Mouse (Mus musculus): Measurements from ENCODE around the gene Esyt1. TPM values are rescaled to one million over a fixed set of nuclear protein-coding genes. Genes with fewer than 3 reads are reported as not detected.

The Esyt1 gene
- polyA plus RNA-seq, 1 experiment from 2014 or later = 12.6 TPM

DNA sequence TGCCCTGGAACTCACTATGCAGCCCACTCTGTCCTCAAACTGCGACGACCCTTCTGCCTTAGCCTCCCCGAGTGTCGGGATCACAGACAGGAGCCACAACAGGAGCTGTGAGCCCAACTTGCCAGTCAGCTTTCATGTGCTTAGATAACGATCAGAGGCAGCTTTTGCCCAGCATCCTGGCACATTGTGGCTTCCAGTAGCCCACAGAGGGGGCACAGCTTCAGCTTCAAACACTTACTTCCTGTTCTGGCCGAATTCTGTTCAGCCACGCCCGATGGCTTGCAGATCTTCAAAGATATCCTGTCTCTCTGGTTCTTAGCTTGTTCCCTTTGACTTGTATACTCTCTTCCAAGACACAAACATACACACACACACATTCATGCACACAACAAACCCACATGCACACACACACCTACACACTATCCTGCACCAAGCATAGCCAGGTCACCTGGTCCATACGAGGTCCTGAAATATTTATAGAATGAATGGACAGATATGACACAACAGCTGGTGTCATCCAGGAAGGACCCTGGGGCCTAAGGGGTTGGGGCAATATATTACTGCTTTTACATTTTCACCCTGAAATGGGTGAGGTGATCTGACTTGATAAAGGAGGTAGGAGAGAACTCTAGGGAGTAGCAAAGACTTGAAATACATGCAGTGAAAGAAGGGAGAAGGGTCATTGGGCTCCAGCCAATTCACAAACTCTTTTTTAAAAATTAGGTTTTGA lies 20.9 kb downstream of the Esyt1 start:
- H3K4me1 ChIP-seq (replicated peaks; ENCODE audit: control insufficient read depth, insufficient read depth, low read length) = no peaks in the 10 kb centered on the region
- 84% methylated on average over 9 of the region's 9 CpGs for WGBS
- ATAC-seq (ENCODE audit: low FRiP score) = no peak
- no peak overlapping the region for H3K4me2 ChIP-seq (replicated peaks; ENCODE audit: low read depth, low read length)
- H3K36me3 ChIP-seq (ENCODE audit: control insufficient read depth, insufficient read depth, low read length) = no peaks in the 10 kb centered on the region
- H3K4me3 ChIP-seq (ENCODE audit: low read depth, low read length) = no peak overlapping the region; the same call in 1 of the 2 replicates
- no peaks in the 10 kb centered on the region for H3K9me3 ChIP-seq (ENCODE audit: control insufficient read depth, low read length)
- no peak overlapping the region for H3K27ac ChIP-seq (ENCODE audit: low read depth, low read length)
- H3K27me3 ChIP-seq (ENCODE audit: control insufficient read depth, insufficient read depth, low read length) = no peaks in the 10 kb centered on the region
- H3K9ac ChIP-seq (ENCODE audit: low read depth, low read length) = no peak overlapping the region
- no peak for DNase-seq (ENCODE audit: low spot score)

DNA sequence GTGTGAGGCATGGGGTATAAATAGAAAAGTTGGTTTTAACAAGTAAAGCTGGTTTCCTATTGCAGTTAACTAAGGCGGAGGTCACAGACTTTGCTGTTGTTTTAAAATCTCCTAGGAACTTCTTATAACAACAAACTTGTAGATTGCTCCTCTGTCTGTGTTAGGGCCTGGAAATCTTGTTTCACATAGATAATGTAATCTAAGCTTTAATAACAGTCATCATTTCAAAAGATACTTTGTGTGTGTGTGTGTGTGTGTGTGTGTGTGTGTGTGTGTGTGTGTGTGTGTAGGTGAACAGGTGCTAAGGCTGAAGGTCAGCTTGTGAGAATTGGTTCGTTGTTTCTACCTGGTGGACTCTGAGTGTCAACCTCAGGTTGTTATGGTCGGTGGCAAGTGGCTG lies 21.7 kb downstream of the Esyt1 start:
- H3K4me1 ChIP-seq (replicated peaks; ENCODE audit: control insufficient read depth, insufficient read depth, low read length) = 0 out of 2 replicates have a peak, but pooled peaks cover 3% of the 10 kb centered on the region
- no peak overlapping the region for H3K4me3 ChIP-seq (ENCODE audit: low read depth, low read length)
- ATAC-seq (ENCODE audit: low FRiP score) = no peak
- no peaks in the 10 kb centered on the region for H3K27me3 ChIP-seq (ENCODE audit: control insufficient read depth, insufficient read depth, low read length)
- no peaks in the 10 kb centered on the region for H3K36me3 ChIP-seq (ENCODE audit: control insufficient read depth, insufficient read depth, low read length)
- H3K9ac ChIP-seq (ENCODE audit: low read depth, low read length) = no peak overlapping the region
- no peak overlapping the region for H3K27ac ChIP-seq (ENCODE audit: low read depth, low read length)
- no peak for DNase-seq (ENCODE audit: low spot score)
- WGBS = 87% methylated on average over 3 of the region's 3 CpGs
- no peaks in the 10 kb centered on the region for H3K9me3 ChIP-seq (ENCODE audit: control insufficient read depth, low read length)
- no peak overlapping the region for H3K4me2 ChIP-seq (replicated peaks; ENCODE audit: low read depth, low read length)

DNA sequence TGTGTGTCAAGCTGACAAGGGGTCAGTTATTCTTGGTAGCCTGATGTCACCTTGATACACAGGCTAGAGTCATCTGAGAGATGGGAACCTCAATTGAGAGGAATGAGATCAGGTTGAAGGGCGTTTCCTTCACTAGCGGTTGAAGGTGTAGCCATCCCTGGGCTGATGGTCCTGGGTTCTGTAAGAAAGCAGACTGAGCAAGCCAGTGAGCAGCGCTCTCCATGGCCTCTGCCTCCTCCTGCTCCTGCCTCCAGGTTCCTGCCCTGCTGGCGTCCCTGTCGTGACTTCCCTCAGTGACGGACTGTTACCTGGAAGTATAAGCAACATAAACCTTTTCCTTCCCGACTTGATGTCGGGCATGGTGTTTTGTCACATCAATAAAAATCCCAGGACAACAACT lies 22.1 kb downstream of the Esyt1 start:
- Histone ChIP-seq H3K4me1 (replicated peaks; ENCODE audit: control insufficient read depth, insufficient read depth, low read length) (0 out of 2 replicates have a peak, but pooled peaks cover 3% of the 10 kb centered on the region), H3K4me2 (replicated peaks; ENCODE audit: low read depth, low read length) (no peak overlapping the region), H3K9me3 (ENCODE audit: control insufficient read depth, low read length) (no peaks in the 10 kb centered on the region), H3K9ac (ENCODE audit: low read depth, low read length) (no peak overlapping the region), H3K27ac (ENCODE audit: low read depth, low read length) (no peak overlapping the region), H3K4me3 (ENCODE audit: low read depth, low read length) (no peak overlapping the region), H3K27me3 (ENCODE audit: control insufficient read depth, insufficient read depth, low read length) (no peaks in the 10 kb centered on the region), H3K36me3 (ENCODE audit: control insufficient read depth, insufficient read depth, low read length) (no peaks in the 10 kb centered on the region)
- no peak for DNase-seq (ENCODE audit: low spot score)
- 76% methylated on average over 8 of the region's 8 CpGs for whole genome bisulfite sequencing
- ATAC-seq (ENCODE audit: low FRiP score) = no peak

DNA sequence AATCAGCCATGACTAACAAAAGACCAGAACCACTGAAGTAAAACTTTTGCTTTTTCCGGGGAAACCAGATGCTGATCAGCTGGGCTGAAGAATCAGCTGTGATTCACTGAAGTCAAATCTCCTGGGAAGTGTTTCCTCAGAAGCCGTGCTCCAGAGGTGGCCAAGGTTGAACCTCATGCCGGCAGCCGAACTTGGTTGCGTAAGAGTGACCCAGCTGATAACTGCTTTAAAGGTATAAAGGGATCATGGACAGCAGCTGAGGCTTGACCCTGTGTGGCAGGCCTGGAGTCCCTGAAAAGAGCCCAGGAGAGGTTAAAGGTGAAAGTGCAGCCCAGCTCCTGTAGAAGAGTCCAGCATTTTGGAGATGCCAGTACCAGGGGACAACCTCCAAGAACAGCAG lies 23.3 kb downstream of the Esyt1 start:
- 0 out of 2 replicates have a peak, but pooled peaks cover 3% of the 10 kb centered on the region for H3K4me1 ChIP-seq (replicated peaks; ENCODE audit: control insufficient read depth, insufficient read depth, low read length)
- H3K4me2 ChIP-seq (replicated peaks; ENCODE audit: low read depth, low read length) = no peak overlapping the region
- no peaks in the 10 kb centered on the region for H3K27me3 ChIP-seq (ENCODE audit: control insufficient read depth, insufficient read depth, low read length)
- H3K27ac ChIP-seq (ENCODE audit: low read depth, low read length) = no peak overlapping the region
- WGBS = 85% methylated on average over 5 of the region's 5 CpGs
- H3K9me3 ChIP-seq (ENCODE audit: control insufficient read depth, low read length) = no peaks in the 10 kb centered on the region
- H3K36me3 ChIP-seq (ENCODE audit: control insufficient read depth, insufficient read depth, low read length) = no peaks in the 10 kb centered on the region
- no peak overlapping the region for H3K9ac ChIP-seq (ENCODE audit: low read depth, low read length)
- no peak for ATAC-seq (ENCODE audit: low FRiP score)
- H3K4me3 ChIP-seq (ENCODE audit: low read depth, low read length) = no peak overlapping the region
- DNase-seq (ENCODE audit: low spot score) = no peak

DNA sequence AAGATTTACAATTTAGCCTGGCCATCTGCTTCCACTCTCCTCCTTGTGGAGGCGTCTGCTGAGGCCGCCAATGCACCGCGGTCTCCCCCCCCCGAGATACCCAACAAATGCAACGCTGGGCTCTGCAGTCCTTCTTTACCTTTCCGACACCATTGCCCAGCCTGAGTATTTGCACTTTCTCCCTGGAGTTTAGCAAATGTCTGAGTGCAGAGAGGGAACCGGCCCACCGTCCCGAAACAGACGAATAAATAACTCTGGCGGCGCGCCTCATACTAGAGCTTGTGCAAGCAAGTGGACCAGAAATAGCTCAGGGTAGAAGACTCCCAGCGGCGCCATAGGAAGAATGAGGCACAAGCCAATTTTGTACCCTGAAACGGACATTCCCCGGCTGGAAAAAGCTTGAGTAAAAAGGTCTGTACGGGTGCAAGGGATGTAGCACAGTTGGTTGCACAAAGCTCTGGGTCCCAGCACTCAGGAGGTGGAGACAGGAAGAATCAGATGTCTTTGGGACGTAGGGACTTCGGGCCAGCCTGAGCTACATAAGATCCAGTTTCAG lies 26.5 kb downstream of the Esyt1 start:
- peak; percentile 43 for ATAC-seq (ENCODE audit: low FRiP score)
- no peaks in the 10 kb centered on the region; the same call in 1 of the 2 replicates for H3K27me3 ChIP-seq (ENCODE audit: control insufficient read depth, insufficient read depth, low read length)
- peaks cover 9% of the 10 kb centered on the region for H3K4me1 ChIP-seq (replicated peaks; ENCODE audit: control insufficient read depth, insufficient read depth, low read length)
- peak; percentile 65 for DNase-seq (ENCODE audit: low spot score)
- 3% methylated on average over 21 of the region's 21 CpGs for WGBS
- peak overlapping the region; percentile 61 for H3K9ac ChIP-seq (ENCODE audit: low read depth, low read length)
- H3K4me2 ChIP-seq (replicated peaks; ENCODE audit: low read depth, low read length) = peak overlapping the region; percentile 69
- peak overlapping the region; percentile 70 for H3K27ac ChIP-seq (ENCODE audit: low read depth, low read length)
- no peaks in the 10 kb centered on the region; the same call in 1 of the 2 replicates for H3K36me3 ChIP-seq (ENCODE audit: control insufficient read depth, insufficient read depth, low read length)
- H3K4me3 ChIP-seq (ENCODE audit: low read depth, low read length) = peak overlapping the region; percentile 52
- no peaks in the 10 kb centered on the region for H3K9me3 ChIP-seq (ENCODE audit: control insufficient read depth, low read length)

DNA sequence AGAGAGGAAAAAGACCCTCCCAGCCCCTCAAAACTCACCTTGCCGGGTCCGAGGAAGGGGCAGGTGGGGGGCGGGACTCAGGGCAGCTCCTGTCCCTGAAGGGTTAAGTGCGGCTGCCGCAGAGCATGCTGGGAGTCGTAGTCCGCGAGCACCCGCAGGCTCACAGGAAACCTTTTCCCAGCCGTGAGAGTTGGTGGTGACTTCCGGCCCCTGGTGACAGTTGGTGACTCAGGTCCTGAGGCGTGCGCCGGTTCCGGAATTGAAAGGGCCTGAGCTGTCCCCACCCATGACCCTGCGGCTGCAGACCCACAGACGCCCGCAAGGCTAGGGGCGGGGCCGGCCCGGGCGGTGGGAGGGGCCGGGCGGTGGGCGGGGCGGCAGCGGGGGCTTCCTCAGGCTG lies 27.1 kb downstream of the Esyt1 start, which contains the start of gene Myl6b:
TSS of gene Myl6b (minus strand) at position 96 of the 400 bp plus-strand sequence.
- under 1% methylated on average over 27 of the region's 27 CpGs for WGBS
- Histone ChIP-seq H3K36me3 (ENCODE audit: control insufficient read depth, insufficient read depth, low read length) (no peaks in the 10 kb centered on the region; the same call in 1 of the 2 replicates), H3K9me3 (ENCODE audit: control insufficient read depth, low read length) (no peaks in the 10 kb centered on the region), H3K4me3 (ENCODE audit: low read depth, low read length) (peak within 1 kb of the TSS; percentile 52), H3K4me2 (replicated peaks; ENCODE audit: low read depth, low read length) (peak within 1 kb of the TSS; percentile 69), H3K27ac (ENCODE audit: low read depth, low read length) (peak within 1 kb of the TSS; percentile 70), H3K4me1 (replicated peaks; ENCODE audit: control insufficient read depth, insufficient read depth, low read length) (peaks cover 9% of the 10 kb centered on the region), H3K27me3 (ENCODE audit: control insufficient read depth, insufficient read depth, low read length) (no peaks in the 10 kb centered on the region; the same call in 1 of the 2 replicates), H3K9ac (ENCODE audit: low read depth, low read length) (peak within 1 kb of the TSS; percentile 61)
- peak; percentile 86 for ATAC-seq (ENCODE audit: low FRiP score)
- peak; percentile 95 for DNase-seq (ENCODE audit: low spot score)

DNA sequence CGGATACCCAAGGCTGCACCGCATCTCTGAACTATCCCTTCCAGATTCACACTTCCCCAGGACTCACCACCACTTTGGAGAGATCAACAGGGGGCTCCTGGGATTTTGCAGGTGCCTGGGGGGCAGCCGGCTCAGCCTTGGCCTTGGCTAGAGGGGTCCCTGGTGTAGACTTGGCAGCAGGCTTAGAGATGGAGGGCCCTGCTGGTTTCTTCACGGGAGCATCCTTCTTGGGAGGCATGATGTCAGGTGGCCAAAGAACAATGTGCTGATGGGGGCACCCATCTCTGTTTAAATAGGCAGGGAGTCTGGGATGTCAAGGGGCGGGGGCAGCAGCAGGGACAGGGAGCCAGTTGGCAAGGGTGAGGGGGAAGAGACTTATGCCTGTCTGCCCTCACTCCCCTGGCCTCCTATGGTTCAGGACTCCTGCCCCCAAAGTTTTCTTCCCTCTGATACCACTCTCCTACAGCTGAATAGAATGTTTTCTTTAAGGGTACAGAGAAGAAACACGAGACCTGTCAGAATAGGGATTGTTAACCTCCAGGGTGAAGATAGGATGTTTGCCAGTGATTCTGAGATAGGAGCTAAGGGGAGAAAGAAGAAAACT lies 28.4 kb downstream of the Esyt1 start:
- no peak overlapping the region for H3K4me2 ChIP-seq (replicated peaks; ENCODE audit: low read depth, low read length)
- no peak overlapping the region for H3K27ac ChIP-seq (ENCODE audit: low read depth, low read length)
- H3K36me3 ChIP-seq (ENCODE audit: control insufficient read depth, insufficient read depth, low read length) = no peaks in the 10 kb centered on the region; the same call in 1 of the 2 replicates
- no peak overlapping the region for H3K9ac ChIP-seq (ENCODE audit: low read depth, low read length)
- peaks cover 9% of the 10 kb centered on the region for H3K4me1 ChIP-seq (replicated peaks; ENCODE audit: control insufficient read depth, insufficient read depth, low read length)
- H3K4me3 ChIP-seq (ENCODE audit: low read depth, low read length) = no peak overlapping the region
- DNase-seq (ENCODE audit: low spot score) (no peak), ATAC-seq (ENCODE audit: low FRiP score) (no peak)
- 43% methylated on average over 6 of the region's 6 CpGs for WGBS
- H3K9me3 ChIP-seq (ENCODE audit: control insufficient read depth, low read length) = no peaks in the 10 kb centered on the region
- H3K27me3 ChIP-seq (ENCODE audit: control insufficient read depth, insufficient read depth, low read length) = no peaks in the 10 kb centered on the region; the same call in 1 of the 2 replicates

DNA sequence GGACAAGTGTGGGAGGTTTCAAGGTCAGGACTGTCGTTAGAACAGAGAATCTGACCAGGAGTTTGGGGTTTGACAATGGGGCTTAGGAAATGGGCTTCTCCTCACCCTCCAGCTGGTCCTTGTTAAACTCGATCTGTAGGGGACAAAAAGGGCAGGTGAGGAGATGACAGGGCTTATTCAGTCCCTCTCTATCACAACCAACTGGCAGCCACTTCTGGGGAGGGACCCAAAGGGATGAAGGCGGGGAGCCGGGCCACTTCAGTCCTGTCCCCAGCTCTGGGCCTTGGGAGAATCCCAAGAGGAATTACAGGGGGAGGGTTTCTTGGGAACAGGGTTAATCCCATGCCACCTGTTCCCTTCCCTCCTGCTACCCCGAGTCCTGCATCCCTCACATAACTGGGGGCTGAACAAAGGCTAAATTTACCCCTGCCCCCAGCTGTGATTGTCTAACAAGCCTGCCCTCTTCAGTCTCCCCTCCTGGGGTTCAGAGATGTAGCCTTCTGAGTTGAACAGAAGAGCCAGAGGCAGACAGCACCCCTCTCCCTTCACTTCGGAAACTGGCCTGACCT lies 29.1 kb downstream of the Esyt1 start:
- Histone ChIP-seq H3K9me3 (ENCODE audit: control insufficient read depth, low read length) (no peaks in the 10 kb centered on the region), H3K27ac (ENCODE audit: low read depth, low read length) (no peak overlapping the region), H3K4me2 (replicated peaks; ENCODE audit: low read depth, low read length) (no peak overlapping the region; the same call in 1 of the 2 replicates), H3K36me3 (ENCODE audit: control insufficient read depth, insufficient read depth, low read length) (no peaks in the 10 kb centered on the region; the same call in 1 of the 2 replicates), H3K4me1 (replicated peaks; ENCODE audit: control insufficient read depth, insufficient read depth, low read length) (peaks cover 11% of the 10 kb centered on the region), H3K9ac (ENCODE audit: low read depth, low read length) (no peak overlapping the region), H3K27me3 (ENCODE audit: control insufficient read depth, insufficient read depth, low read length) (no peaks in the 10 kb centered on the region; the same call in 1 of the 2 replicates), H3K4me3 (ENCODE audit: low read depth, low read length) (no peak overlapping the region)
- DNase-seq (ENCODE audit: low spot score) (no peak), ATAC-seq (ENCODE audit: low FRiP score) (no peak)
- 33% methylated on average over 6 of the region's 6 CpGs for WGBS

All from hindbrain, embryonic 11.5 days (tissue).